Mouse (Mus musculus): ENCODE data around the gene Ube2f. TPM values are rescaled to one million over a fixed set of nuclear protein-coding genes. Genes with fewer than 3 reads are reported as not detected.

Gene Ube2f
- polyA plus RNA-seq, 1 experiment from 2014 or later: 71.7 TPM

- H3K4me3 ChIP-seq (ENCODE audit: low read length): no peak overlapping the region
- 0 out of 2 replicates have a peak overlapping the region, but pooled peaks have one; percentile 1 for H3K4me2 ChIP-seq (ENCODE audit: low read depth, low read length)
- H3K27me3 ChIP-seq (ENCODE audit: control insufficient read depth, insufficient read depth, low read length): no peaks in the 10 kb centered on the region
- H3K36me3 ChIP-seq (ENCODE audit: control insufficient read depth, insufficient read depth): peaks cover 32% of the 10 kb centered on the region
- ATAC-seq (replicated peaks; ENCODE audit: extremely low read depth, insufficient read depth, low FRiP score): peak; percentile 70
- 27% methylated on average over 5 of the region's 5 CpGs for WGBS
- H3K27ac ChIP-seq (ENCODE audit: low read length): peak overlapping the region; percentile 66
- no peaks in the 10 kb centered on the region for H3K9me3 ChIP-seq (replicated peaks; ENCODE audit: control insufficient read depth, low read length)
- H3K9ac ChIP-seq (ENCODE audit: low read length): no peak overlapping the region; the same call in 1 of the 2 replicates
- peaks cover 16% of the 10 kb centered on the region for H3K4me1 ChIP-seq (ENCODE audit: control insufficient read depth, insufficient read depth, low read length)
Measured at GRCm38 (mm10) chr1:91313251-91313650, 63.1 kb downstream of the Ube2f start.

- Histone ChIP-seq H3K9ac (ENCODE audit: low read length) (no peak overlapping the region), H3K36me3 (ENCODE audit: control insufficient read depth, insufficient read depth) (no peaks in the 10 kb centered on the region), H3K4me3 (ENCODE audit: low read length) (no peak overlapping the region), H3K9me3 (replicated peaks; ENCODE audit: control insufficient read depth, low read length) (no peaks in the 10 kb centered on the region), H3K27me3 (ENCODE audit: control insufficient read depth, insufficient read depth, low read length) (no peaks in the 10 kb centered on the region), H3K4me1 (ENCODE audit: control insufficient read depth, insufficient read depth, low read length) (peaks cover 30% of the 10 kb centered on the region), H3K4me2 (ENCODE audit: low read depth, low read length) (no peak overlapping the region), H3K27ac (ENCODE audit: low read length) (no peak overlapping the region; the same call in 1 of the 2 replicates)
- ATAC-seq (replicated peaks; ENCODE audit: extremely low read depth, insufficient read depth, low FRiP score): no peak
- WGBS: 58% methylated on average over 6 of the region's 6 CpGs
Measured at GRCm38 (mm10) chr1:91317656-91318055, 67.6 kb downstream of the Ube2f start.

- Histone ChIP-seq H3K9me3 (replicated peaks; ENCODE audit: control insufficient read depth, low read length) (no peaks in the 10 kb centered on the region), H3K9ac (ENCODE audit: low read length) (peak within 1 kb of the TSS; percentile 10; the same call in 1 of the 2 replicates), H3K27ac (ENCODE audit: low read length) (0 out of 2 replicates have a peak within 1 kb of the TSS, but pooled peaks have one; percentile 6), H3K4me1 (ENCODE audit: control insufficient read depth, insufficient read depth, low read length) (peaks cover 17% of the 10 kb centered on the region), H3K4me3 (ENCODE audit: low read length) (no peak within 1 kb of the TSS), H3K4me2 (ENCODE audit: low read depth, low read length) (no peak within 1 kb of the TSS), H3K36me3 (ENCODE audit: control insufficient read depth, insufficient read depth) (no peaks in the 10 kb centered on the region), H3K27me3 (ENCODE audit: control insufficient read depth, insufficient read depth, low read length) (no peaks in the 10 kb centered on the region)
- WGBS: 40% methylated on average over 19 of the region's 19 CpGs
- peak; percentile 44 for ATAC-seq (replicated peaks; ENCODE audit: extremely low read depth, insufficient read depth, low FRiP score)
Measured at GRCm38 (mm10) chr1:91321760-91322438, 71.8 kb downstream of the Ube2f start, which contains the start of gene Espnl. Espnl (plus strand) TSS chr1:91322075.

GRCm38 (mm10) chr1:91324646-91325045 lies 74.5 kb downstream of the Ube2f start:
- 68% methylated on average over 2 of the region's 2 CpGs for WGBS
- ATAC-seq (replicated peaks; ENCODE audit: extremely low read depth, insufficient read depth, low FRiP score): no peak
- Histone ChIP-seq H3K9ac (ENCODE audit: low read length) (no peak overlapping the region), H3K4me3 (ENCODE audit: low read length) (no peak overlapping the region), H3K36me3 (ENCODE audit: control insufficient read depth, insufficient read depth) (no peaks in the 10 kb centered on the region), H3K4me1 (ENCODE audit: control insufficient read depth, insufficient read depth, low read length) (peaks cover 11% of the 10 kb centered on the region), H3K4me2 (ENCODE audit: low read depth, low read length) (no peak overlapping the region), H3K27me3 (ENCODE audit: control insufficient read depth, insufficient read depth, low read length) (no peaks in the 10 kb centered on the region), H3K9me3 (replicated peaks; ENCODE audit: control insufficient read depth, low read length) (no peaks in the 10 kb centered on the region), H3K27ac (ENCODE audit: low read length) (no peak overlapping the region)

GRCm38 (mm10) chr1:91325488-91326042 lies 75.5 kb downstream of the Ube2f start:
- H3K27me3 ChIP-seq (ENCODE audit: control insufficient read depth, insufficient read depth, low read length): no peaks in the 10 kb centered on the region
- H3K4me1 ChIP-seq (ENCODE audit: control insufficient read depth, insufficient read depth, low read length): peaks cover 11% of the 10 kb centered on the region
- WGBS: 74% methylated on average over 4 of the region's 4 CpGs
- H3K9me3 ChIP-seq (replicated peaks; ENCODE audit: control insufficient read depth, low read length): no peaks in the 10 kb centered on the region
- no peak overlapping the region for H3K9ac ChIP-seq (ENCODE audit: low read length)
- no peak overlapping the region for H3K27ac ChIP-seq (ENCODE audit: low read length)
- no peaks in the 10 kb centered on the region for H3K36me3 ChIP-seq (ENCODE audit: control insufficient read depth, insufficient read depth)
- no peak overlapping the region for H3K4me2 ChIP-seq (ENCODE audit: low read depth, low read length)
- no peak for ATAC-seq (replicated peaks; ENCODE audit: extremely low read depth, insufficient read depth, low FRiP score)
- no peak overlapping the region for H3K4me3 ChIP-seq (ENCODE audit: low read length)

GRCm38 (mm10) chr1:91332102-91332501 lies 82.0 kb downstream of the Ube2f start:
- no peaks in the 10 kb centered on the region for H3K9me3 ChIP-seq (replicated peaks; ENCODE audit: control insufficient read depth, low read length)
- H3K4me1 ChIP-seq (ENCODE audit: control insufficient read depth, insufficient read depth, low read length): peaks cover 12% of the 10 kb centered on the region
- ATAC-seq (replicated peaks; ENCODE audit: extremely low read depth, insufficient read depth, low FRiP score): no peak
- no peaks in the 10 kb centered on the region for H3K27me3 ChIP-seq (ENCODE audit: control insufficient read depth, insufficient read depth, low read length)
- no peak overlapping the region for H3K27ac ChIP-seq (ENCODE audit: low read length)
- no peaks in the 10 kb centered on the region for H3K36me3 ChIP-seq (ENCODE audit: control insufficient read depth, insufficient read depth)
- WGBS: 58% methylated on average over 4 of the region's 4 CpGs
- H3K9ac ChIP-seq (ENCODE audit: low read length): no peak overlapping the region
- H3K4me2 ChIP-seq (ENCODE audit: low read depth, low read length): no peak overlapping the region
- no peak overlapping the region for H3K4me3 ChIP-seq (ENCODE audit: low read length)

GRCm38 (mm10) chr1:91333582-91333981 lies 83.5 kb downstream of the Ube2f start:
- Histone ChIP-seq H3K4me3 (ENCODE audit: low read length) (no peak overlapping the region), H3K36me3 (ENCODE audit: control insufficient read depth, insufficient read depth) (no peaks in the 10 kb centered on the region), H3K27me3 (ENCODE audit: control insufficient read depth, insufficient read depth, low read length) (no peaks in the 10 kb centered on the region), H3K9ac (ENCODE audit: low read length) (no peak overlapping the region), H3K4me2 (ENCODE audit: low read depth, low read length) (no peak overlapping the region), H3K4me1 (ENCODE audit: control insufficient read depth, insufficient read depth, low read length) (peaks cover 12% of the 10 kb centered on the region), H3K9me3 (replicated peaks; ENCODE audit: control insufficient read depth, low read length) (no peaks in the 10 kb centered on the region), H3K27ac (ENCODE audit: low read length) (peak overlapping the region; percentile 67)
- ATAC-seq (replicated peaks; ENCODE audit: extremely low read depth, insufficient read depth, low FRiP score): peak; percentile 77

GRCm38 (mm10) chr1:91337355-91337754 lies 87.3 kb downstream of the Ube2f start:
- Histone ChIP-seq H3K9me3 (replicated peaks; ENCODE audit: control insufficient read depth, low read length) (no peaks in the 10 kb centered on the region), H3K27me3 (ENCODE audit: control insufficient read depth, insufficient read depth, low read length) (0 out of 2 replicates have a peak, but pooled peaks cover 3% of the 10 kb centered on the region), H3K4me3 (ENCODE audit: low read length) (no peak overlapping the region), H3K4me2 (ENCODE audit: low read depth, low read length) (no peak overlapping the region), H3K27ac (ENCODE audit: low read length) (no peak overlapping the region), H3K9ac (ENCODE audit: low read length) (no peak overlapping the region), H3K4me1 (ENCODE audit: control insufficient read depth, insufficient read depth, low read length) (peaks cover 12% of the 10 kb centered on the region), H3K36me3 (ENCODE audit: control insufficient read depth, insufficient read depth) (no peaks in the 10 kb centered on the region)
- ATAC-seq (replicated peaks; ENCODE audit: extremely low read depth, insufficient read depth, low FRiP score): no peak
- 88% methylated on average over 7 of the region's 7 CpGs for WGBS
